Mouse (Mus musculus) kidney, adult 2 months (tissue): ENCODE measurements around the gene Olfr688.

Source experiments
- CTCF ChIP-seq: fragments of 200-500 bp; conservative IDR thresholded peaks from 2 replicates; pipeline ENCODE4 v1.5.1; 2011; ENCODE audit warnings: low read depth, mild to moderate bottlenecking, control low read depth, low read length, moderate library complexity, mixed read lengths; ENCODE audit not compliant: insufficient read depth, insufficient read length
- POLR2A ChIP-seq: fragments of 200-500 bp; IDR thresholded peaks from one replicate; pipeline ENCODE4 v1.6.1; 2011; ENCODE audit warnings: low read depth, low read length, control low read depth

- TF ChIP-seq CTCF = no peak
- no peak for TF ChIP-seq POLR2A
Measured at GRCm38 (mm10) chr7:105247671-105248070, 40.2 kb upstream of the Olfr688 start.
